Mouse (Mus musculus) midbrain, embryonic 11.5 days (tissue): ENCODE measurements at regions not wholly inside any gene's neighbourhood (a gene's known extent, or its start where the extent isn't known, plus 50 kb on each side); places are given as distances from the start of the nearest gene placed in this dataset.

Experiments used
- ATAC-seq: fragments of 200-750 bp; cut with Nextera tagmentation; 2 replicates; pipeline ENCODE4 v1.8.0; 2017; ENCODE audit warnings: moderate TSS enrichment, moderate library complexity; ENCODE audit not compliant: low FRiP score
- DNase-seq: peaks from one replicate; pipeline ENCODE4 v3.0.0; 2015; ENCODE audit warnings: low spot score; ENCODE audit errors: missing footprints
- H3K27ac ChIP-seq: fragments of 300-500 bp; sonication (generic); 2 replicates; pipeline ENCODE4 v1.5.1; 2014; ENCODE audit warnings: low read depth, low read length
- H3K27me3 ChIP-seq: fragments of 300-500 bp; sonication (generic); 2 replicates; pipeline ENCODE4 v1.6.1; 2014; ENCODE audit warnings: mild to moderate bottlenecking, low read length, moderate library complexity, mixed read lengths; ENCODE audit not compliant: control insufficient read depth, insufficient read depth
- H3K36me3 ChIP-seq: fragments of 300-500 bp; sonication (generic); 2 replicates; pipeline ENCODE4 v1.6.1; 2014; ENCODE audit warnings: mild to moderate bottlenecking, low read length, moderate library complexity, mixed read lengths; ENCODE audit not compliant: control insufficient read depth, insufficient read depth
- H3K4me1 ChIP-seq: fragments of 300-500 bp; sonication (generic); 2 replicates; pipeline ENCODE4 v1.6.1; 2014; ENCODE audit warnings: low read length; ENCODE audit not compliant: control insufficient read depth, insufficient read depth
- H3K4me2 ChIP-seq: fragments of 300-500 bp; sonication (generic); 2 replicates; pipeline ENCODE4 v1.6.1; 2014; ENCODE audit warnings: mild to moderate bottlenecking, moderate library complexity
- H3K4me3 ChIP-seq: fragments of 300-500 bp; sonication (generic); 2 replicates; pipeline ENCODE4 v1.5.1; 2014; ENCODE audit warnings: low read depth, low read length
- H3K9ac ChIP-seq: fragments of 300-500 bp; sonication (generic); 2 replicates; pipeline ENCODE4 v1.6.1; 2014; ENCODE audit warnings: low read length
- H3K9me3 ChIP-seq: fragments of 300-500 bp; sonication (generic); 2 replicates; pipeline ENCODE4 v1.6.1; 2016; ENCODE audit warnings: low read length; ENCODE audit not compliant: control insufficient read depth
- WGBS: fragments of 180-500 bp; shearing (Covaris S2); extraction: QIAGEN DNeasy Blood & Tissue Kit; methylation state at CpG from one replicate; pipeline ENCODE4 v1.1.7; 2014; 5-methylcytosine and 5-hydroxymethylcytosine counted together

GRCm38 (mm10) chr5:41206462-41206861, 501.5 kb downstream of the Rab28 start:
- 90% methylated on average over 3 of the region's 3 CpGs for WGBS
- ATAC-seq, result no peak

GRCm38 (mm10) chr5:41204417-41204816, 503.5 kb downstream of the Rab28 start:
- Histone ChIP-seq H3K4me1 (no peaks in the 10 kb centered on the region), H3K4me3 (no peak overlapping the region), H3K27ac (no peak overlapping the region), H3K4me2 (no peak overlapping the region), H3K9me3 (no peaks in the 10 kb centered on the region), H3K9ac (no peak overlapping the region), H3K36me3 (no peaks in the 10 kb centered on the region), H3K27me3 (no peaks in the 10 kb centered on the region)
- no peak for ATAC-seq
- DNase-seq, result no peak

More at GRCm38 (mm10) chr5:41206462-41206861, 501.5 kb downstream of the Rab28 start:
- no peak for DNase-seq
- no peak overlapping the region for H3K9ac ChIP-seq
- no peaks in the 10 kb centered on the region for H3K4me1 ChIP-seq
- no peak overlapping the region for H3K27ac ChIP-seq
- no peaks in the 10 kb centered on the region for H3K9me3 ChIP-seq
- H3K4me2 ChIP-seq, result no peak overlapping the region
- H3K27me3 ChIP-seq, result no peaks in the 10 kb centered on the region
- no peak overlapping the region for H3K4me3 ChIP-seq
- no peaks in the 10 kb centered on the region for H3K36me3 ChIP-seq

GRCm38 (mm10) chr5:41187193-41187592, 520.8 kb downstream of the Rab28 start:
- Histone ChIP-seq H3K4me3 (no peak overlapping the region), H3K36me3 (no peaks in the 10 kb centered on the region), H3K27me3 (no peaks in the 10 kb centered on the region), H3K4me1 (no peaks in the 10 kb centered on the region), H3K9me3 (no peaks in the 10 kb centered on the region), H3K4me2 (no peak overlapping the region), H3K27ac (no peak overlapping the region), H3K9ac (no peak overlapping the region)
- ATAC-seq (no peak), DNase-seq (no peak)
- WGBS, result 85% methylated on average over 5 of the region's 5 CpGs

- H3K9me3 ChIP-seq, result no peaks in the 10 kb centered on the region
- no peak overlapping the region for H3K9ac ChIP-seq
- ATAC-seq (no peak), DNase-seq (no peak)
- H3K4me3 ChIP-seq, result no peak overlapping the region
- 85% methylated on average over 3 of the region's 3 CpGs for WGBS
- no peaks in the 10 kb centered on the region for H3K4me1 ChIP-seq
- no peaks in the 10 kb centered on the region for H3K36me3 ChIP-seq
- no peak overlapping the region for H3K27ac ChIP-seq
- H3K27me3 ChIP-seq, result no peaks in the 10 kb centered on the region
- H3K4me2 ChIP-seq, result no peak overlapping the region
These were observed 530.7 kb downstream of the Rab28 start for GRCm38 (mm10) chr5:41177220-41177619.

GRCm38 (mm10) chr5:41165870-41166626, 541.9 kb downstream of the Rab28 start:
- ATAC-seq, result no peak
- Histone ChIP-seq H3K9ac (no peak overlapping the region), H3K36me3 (no peaks in the 10 kb centered on the region), H3K4me3 (no peak overlapping the region), H3K4me2 (no peak overlapping the region), H3K9me3 (no peaks in the 10 kb centered on the region), H3K27ac (no peak overlapping the region), H3K4me1 (no peaks in the 10 kb centered on the region), H3K27me3 (no peaks in the 10 kb centered on the region)
- 76% methylated on average over 14 of the region's 14 CpGs for WGBS
- DNase-seq, result no peak

- Histone ChIP-seq H3K4me1 (no peaks in the 10 kb centered on the region), H3K4me3 (no peak overlapping the region), H3K36me3 (no peaks in the 10 kb centered on the region), H3K9me3 (no peaks in the 10 kb centered on the region), H3K4me2 (no peak overlapping the region), H3K27ac (no peak overlapping the region), H3K9ac (no peak overlapping the region), H3K27me3 (no peaks in the 10 kb centered on the region)
- ATAC-seq, result peak; percentile 50; the same call in 1 of the 2 replicates
- WGBS, result 26% methylated on average over 5 of the region's 5 CpGs
- DNase-seq, result no peak
These were observed 582.9 kb downstream of the Rab28 start for GRCm38 (mm10) chr5:41125050-41125449.

GRCm38 (mm10) chr5:41117658-41118057, 590.3 kb downstream of the Rab28 start:
- DNase-seq, result no peak
- Histone ChIP-seq H3K27ac (no peak overlapping the region), H3K9ac (no peak overlapping the region), H3K27me3 (no peaks in the 10 kb centered on the region), H3K4me2 (no peak overlapping the region), H3K4me3 (no peak overlapping the region), H3K4me1 (no peaks in the 10 kb centered on the region), H3K9me3 (no peaks in the 10 kb centered on the region), H3K36me3 (no peaks in the 10 kb centered on the region)
- 51% methylated on average over 3 of the region's 3 CpGs for WGBS
- ATAC-seq, result no peak

GRCm38 (mm10) chr5:41087773-41088172, 620.2 kb downstream of the Rab28 start:
- Histone ChIP-seq H3K9me3 (no peaks in the 10 kb centered on the region), H3K4me2 (no peak overlapping the region), H3K27ac (no peak overlapping the region), H3K27me3 (no peaks in the 10 kb centered on the region), H3K9ac (no peak overlapping the region), H3K36me3 (no peaks in the 10 kb centered on the region), H3K4me3 (no peak overlapping the region), H3K4me1 (no peaks in the 10 kb centered on the region)
- ATAC-seq (no peak), DNase-seq (no peak)
- WGBS, result 50% methylated on average over 5 of the region's 5 CpGs

- 83% methylated on average over 2 of the region's 2 CpGs for WGBS
- ATAC-seq, result no peak
- no peaks in the 10 kb centered on the region for H3K4me1 ChIP-seq
These were observed 631.5 kb downstream of the Rab28 start for GRCm38 (mm10) chr5:41076412-41076811.

More at GRCm38 (mm10) chr5:41076412-41076811, 631.5 kb downstream of the Rab28 start:
- DNase-seq, result no peak
- Histone ChIP-seq H3K4me3 (no peak overlapping the region), H3K36me3 (no peaks in the 10 kb centered on the region), H3K27ac (no peak overlapping the region), H3K4me2 (no peak overlapping the region), H3K27me3 (no peaks in the 10 kb centered on the region), H3K9me3 (no peaks in the 10 kb centered on the region), H3K9ac (no peak overlapping the region)
